Comparison of ENCODE assay signal across 17 mouse cellular contexts in genomic region chr4:53177696-53178095, GRCm38 (mm10). TPM values are rescaled to one million over a fixed set of nuclear protein-coding genes. Genes with fewer than 3 reads are reported as not detected.
DNase-seq lines count a peak whose midpoint lies in the region; TF ChIP-seq lines count a peak whose summit lies in the region.
"Had no signal": no experiment of that assay in that cellular context is flagged by ENCODE, and none has a peak within 500 bp of the region (broad histone marks: within the 10 kb centered on the region; RNA-seq: fewer than 3 reads in every experiment).

No protein-coding gene starts in this region.

- DNase-seq in heart, adult 11 months, result peak; percentile 80
- no peak for DNase-seq in heart, adult 8-10 months (ENCODE audit: low spot score)
- peak; percentile 60 for DNase-seq in left cerebral cortex, postnatal 4 days
- DNase-seq in left cerebral cortex, adult 9 months (ENCODE audit: low spot score in 2 of 2), result no peak
- peak; percentile 24 for DNase-seq in Muller cell, postnatal 12 days (ENCODE audit: inconsistent ontology term)
- peak; percentile 34 for DNase-seq in brain, embryonic 14.5 days (ENCODE audit: low read depth)
- no peak for DNase-seq in spleen, postnatal 36 days (ENCODE audit: low spot score in 2 of 2)
- DNase-seq: adrenal gland, adult 8-10 months; adrenal gland, postnatal 14 days; adrenal gland, postnatal 36 days; cerebellum, adult 11-12 months; cerebellum, adult 2 months; cerebellum, adult 9-10 months; cerebellum, postnatal 14 days; cerebellum, postnatal 36 days; embryo, embryonic 11 days; forebrain, postnatal 0 days had no signal

- no peak for TF ChIP-seq POLR2A in brain, embryonic 14.5 days (IDR thresholded peaks at IDR 0.05; ENCODE audit: borderline replicate concordance, extremely low read depth, insufficient read depth, insufficient read length, poor library complexity, severe bottlenecking)

- no peak for TF ChIP-seq CTCF in brain, embryonic 14.5 days (IDR thresholded peaks at IDR 0.05; ENCODE audit: borderline replicate concordance, extremely low read depth, insufficient read depth, insufficient read length)

- intact Hi-C loops in left cerebral cortex, postnatal 4 days (cut with DNase I), result no loop called here

RNA-seq across cellular contexts. Expression of gene Abca1, which starts 18.0 kb away (rescaled TPM):
- total RNA-seq in heart, adult 8-10 months (2022), result 10 to 100 TPM; 13.6 to 22.8 (median 16.8) TPM
- 10 to 100 TPM; 34.3 to 34.8 TPM for total RNA-seq in left cerebral cortex, postnatal 4 days (2021)
- polyA plus RNA-seq in brain, embryonic 14.5 days (2012; rRNA removed), result 9.1 and 15.9 TPM in 2 replicates

Comparison
In these comparisons a context has a peak if more than half of its experiments do, and no peak if none do; other contexts are left out.
1. DNase-seq: peak in heart, adult 11 months (single experiment), left cerebral cortex, postnatal 4 days (single experiment), Muller cell, postnatal 12 days (single experiment) and brain, embryonic 14.5 days (single experiment); none in heart, adult 8-10 months (single experiment), left cerebral cortex, adult 9 months (0 of 2) and spleen, postnatal 36 days (0 of 2).